Mouse (Mus musculus) testis, adult 2 months (tissue): Measurements from ENCODE around the gene Pkp4. TPM values are rescaled to one million over a fixed set of nuclear protein-coding genes. Genes with fewer than 3 reads are reported as not detected.
"Not testable (repeated sequence)": the region's sequence is repeated elsewhere in the genome, so short reads cannot be mapped to it uniquely, and the experiment has no call there.

Source experiments
- H3K27ac ChIP-seq: fragments of 200-500 bp; 2 replicates; pipeline ENCODE4 v1.5.1; 2012; ENCODE audit warnings: low read depth, low read length; ENCODE audit not compliant: control insufficient read depth, insufficient read depth
- H3K27me3 ChIP-seq: fragments of 200-500 bp; 2 replicates; pipeline ENCODE4 v1.6.1; 2012; ENCODE audit warnings: mild to moderate bottlenecking, low read length, moderate library complexity; ENCODE audit not compliant: control insufficient read depth, insufficient read depth
- H3K36me3 ChIP-seq: fragments of 200-500 bp; 2 replicates; pipeline ENCODE4 v1.6.1; 2012; ENCODE audit warnings: mild to moderate bottlenecking, low read length; ENCODE audit not compliant: control insufficient read depth, insufficient read depth
- H3K4me1 ChIP-seq: fragments of 200-500 bp; 2 replicates; pipeline ENCODE4 v1.6.1; 2012; ENCODE audit warnings: low read length; ENCODE audit not compliant: control insufficient read depth, insufficient read depth
- H3K4me3 ChIP-seq: fragments of 200-500 bp; 2 replicates; pipeline ENCODE4 v1.5.1; 2012; ENCODE audit warnings: low read depth, mild to moderate bottlenecking, low read length, moderate library complexity, mixed read lengths; ENCODE audit not compliant: control insufficient read depth
- CTCF ChIP-seq: fragments of 200-500 bp; IDR thresholded peaks from 2 replicates; pipeline ENCODE4 v1.5.1; 2012; ENCODE audit warnings: low read depth, mild to moderate bottlenecking, inconsistent platforms, low read length, moderate library complexity; ENCODE audit not compliant: control insufficient read depth, insufficient read depth, insufficient replicate concordance
- POLR2A ChIP-seq: fragments of 200-500 bp; IDR thresholded peaks from 2 replicates; pipeline ENCODE4 v1.6.1; 2012; ENCODE audit warnings: low read depth, mild to moderate bottlenecking, inconsistent platforms, low read length, moderate library complexity; ENCODE audit not compliant: control insufficient read depth
- polyA plus RNA-seq: library from polyadenylated mRNA; depleted of rRNA; stranded (reverse); fragments of >200 nt; gene quantifications from 2 replicates; pipeline ENCODE4 v1.2.3, GENCODE M21; 2012

The Pkp4 gene
- polyA plus RNA-seq, 1 experiment, result 9.4 TPM

DNA sequence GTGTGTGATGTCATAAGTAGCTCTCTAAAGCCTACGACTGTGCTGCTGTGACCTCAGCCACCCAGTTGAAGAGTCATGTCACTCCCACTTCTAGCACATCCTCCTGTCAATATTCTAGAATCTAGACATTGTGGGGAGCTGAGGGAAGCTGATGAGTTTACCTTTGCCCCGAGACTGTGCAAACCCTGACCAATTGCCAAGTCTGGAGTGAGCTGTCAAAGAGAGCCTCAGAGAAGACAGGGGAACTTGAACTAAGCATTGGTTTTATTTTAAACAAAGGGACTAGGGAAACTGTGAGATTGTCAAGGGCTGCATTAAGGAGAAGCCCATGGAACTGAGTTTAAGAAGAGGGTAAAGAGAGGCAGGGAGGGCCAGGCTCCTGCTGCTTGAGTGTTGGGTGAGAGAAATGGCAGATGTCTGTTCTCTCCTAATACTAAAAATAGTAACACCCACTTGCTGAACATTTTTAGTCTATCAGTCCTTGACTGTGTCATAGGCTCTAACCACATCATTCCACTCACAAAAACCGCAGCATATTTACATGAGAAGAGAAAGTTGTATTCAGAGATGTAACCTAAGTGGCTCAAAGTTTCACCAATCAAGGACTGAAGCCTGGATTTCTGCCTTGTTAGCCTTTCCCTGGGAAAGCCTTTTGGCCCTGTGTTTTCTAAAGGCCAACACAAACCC is 203.6 kb downstream of the Pkp4 start:
- no peaks in the 10 kb centered on the region for H3K4me1 ChIP-seq
- H3K27me3 ChIP-seq, result no peaks in the 10 kb centered on the region
- H3K27ac ChIP-seq, result no peak overlapping the region
- TF ChIP-seq CTCF, result no peak
- no peaks in the 10 kb centered on the region for H3K36me3 ChIP-seq
- no peak overlapping the region for H3K4me3 ChIP-seq

DNA sequence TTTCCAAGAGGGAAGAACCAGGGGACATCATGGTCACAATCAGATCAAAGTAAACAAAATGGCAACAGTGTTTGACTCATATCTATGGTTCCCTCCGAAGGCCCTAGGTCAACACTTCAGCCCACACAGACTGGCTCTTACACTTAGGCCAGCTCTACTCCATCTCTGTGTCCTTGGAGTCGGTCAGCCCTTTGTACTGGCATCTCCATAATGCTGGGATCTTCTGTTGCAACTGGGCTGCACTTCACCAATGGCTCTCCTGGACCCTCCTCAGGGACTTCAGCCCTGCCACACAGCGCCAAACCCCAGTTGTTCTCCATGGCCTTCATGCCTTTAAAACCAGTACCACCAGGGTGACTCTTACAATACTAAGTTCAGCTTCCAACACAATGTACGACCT is 206.5 kb downstream of the Pkp4 start:
- TF ChIP-seq CTCF (no peak), POLR2A (no peak)
- Histone ChIP-seq H3K4me3 (no peak overlapping the region), H3K4me1 (no peaks in the 10 kb centered on the region), H3K36me3 (no peaks in the 10 kb centered on the region), H3K27ac (no peak overlapping the region), H3K27me3 (no peaks in the 10 kb centered on the region)

DNA sequence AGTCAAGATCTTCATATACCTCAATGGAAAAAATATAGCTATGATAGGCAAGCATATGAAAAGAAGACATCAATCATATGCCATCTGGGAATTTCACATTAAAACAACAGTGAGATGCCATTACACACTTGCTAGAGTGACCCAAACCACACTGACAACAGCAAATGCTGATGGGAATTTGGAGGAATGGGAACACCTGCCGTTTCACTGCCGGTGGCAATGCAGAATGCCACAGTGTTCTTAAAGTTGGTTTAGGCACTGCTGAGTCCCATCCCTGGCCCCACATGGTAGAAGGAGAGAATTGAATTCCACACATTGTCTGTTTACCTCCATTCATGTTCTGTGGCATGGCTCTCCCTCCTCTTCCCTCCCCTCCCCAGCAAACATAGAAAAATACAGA is 212.5 kb downstream of the Pkp4 start:
- H3K27ac ChIP-seq, result no peak overlapping the region
- no peaks in the 10 kb centered on the region for H3K4me1 ChIP-seq
- TF ChIP-seq POLR2A (no peak), CTCF (no peak)
- H3K36me3 ChIP-seq, result no peaks in the 10 kb centered on the region
- no peak overlapping the region for H3K4me3 ChIP-seq
- no peaks in the 10 kb centered on the region for H3K27me3 ChIP-seq

DNA sequence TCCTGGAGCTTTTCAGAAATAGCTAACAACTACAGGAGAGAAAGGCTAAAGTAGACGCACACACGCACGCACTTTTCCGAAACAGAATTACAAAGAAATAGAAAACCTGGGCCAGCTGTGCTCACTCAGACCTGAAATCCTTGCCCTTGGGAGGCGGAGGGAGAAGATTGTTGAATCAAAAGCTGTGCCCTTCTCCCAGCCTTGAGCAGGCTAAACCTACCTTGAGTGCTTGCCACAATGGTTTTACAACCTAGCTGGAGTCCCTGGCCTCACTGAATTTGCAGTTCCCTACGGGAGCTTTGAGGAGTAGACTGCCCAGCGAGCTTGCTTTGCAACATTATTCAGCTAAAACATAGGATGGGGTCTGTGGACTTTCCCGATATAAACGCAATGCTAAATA is 217.4 kb downstream of the Pkp4 start:
- TF ChIP-seq CTCF, result no peak
- no peak for TF ChIP-seq POLR2A
- H3K27ac ChIP-seq, result no peak overlapping the region
- H3K27me3 ChIP-seq, result no peaks in the 10 kb centered on the region
- H3K36me3 ChIP-seq, result no peaks in the 10 kb centered on the region
- no peaks in the 10 kb centered on the region for H3K4me1 ChIP-seq
- no peak overlapping the region for H3K4me3 ChIP-seq

DNA sequence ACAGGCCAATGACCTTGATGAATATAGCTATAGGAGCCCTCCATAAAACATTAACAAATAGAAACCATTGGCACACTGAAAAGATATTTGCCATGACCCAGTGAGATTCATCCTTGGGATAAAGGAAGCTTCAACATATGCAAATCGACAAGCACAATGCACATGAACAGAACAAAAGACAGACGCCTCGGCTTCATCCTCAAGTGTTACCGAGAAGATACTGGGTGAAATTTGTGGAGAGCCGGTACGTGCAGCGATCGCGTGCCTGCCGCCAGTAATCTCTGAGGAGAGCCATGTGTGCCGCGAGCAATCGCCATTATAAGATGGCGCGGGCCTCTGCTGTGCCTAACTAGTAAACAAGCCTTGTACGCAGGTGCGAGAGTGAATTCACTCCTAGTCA is 218.2 kb downstream of the Pkp4 start:
- H3K4me1 ChIP-seq, H3K27me3 ChIP-seq, H3K27ac ChIP-seq, H3K36me3 ChIP-seq: not testable (repeated sequence)
- peak overlapping the region; percentile 29; the same call in 1 of the 2 replicates for H3K4me3 ChIP-seq

DNA sequence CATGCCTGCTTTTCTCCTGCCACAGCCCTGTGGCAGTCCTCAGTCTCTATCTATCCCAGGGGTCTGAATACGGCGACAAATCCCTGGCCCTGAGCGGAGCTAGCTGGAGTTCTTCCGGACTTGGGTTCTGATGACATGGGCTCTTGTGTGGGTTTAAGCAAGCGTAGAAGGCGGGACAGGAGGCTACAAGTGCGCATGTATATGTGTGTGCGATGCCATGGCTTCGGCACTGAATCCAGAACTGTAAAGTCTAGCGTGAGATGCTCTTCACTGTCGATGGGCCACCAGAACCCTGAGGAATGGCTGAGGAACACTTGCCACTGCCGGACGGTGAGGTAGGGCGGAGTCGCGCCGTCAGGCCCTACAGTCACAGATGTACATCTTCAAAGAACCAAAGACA is 222.6 kb downstream of the Pkp4 start:
- Histone ChIP-seq H3K27me3 (no peaks in the 10 kb centered on the region), H3K36me3 (no peaks in the 10 kb centered on the region), H3K27ac (no peak overlapping the region), H3K4me1 (peaks cover 4% of the 10 kb centered on the region; the same call in 1 of the 2 replicates), H3K4me3 (peak overlapping the region; percentile 56)
- TF ChIP-seq POLR2A (no peak), CTCF (no peak)

DNA sequence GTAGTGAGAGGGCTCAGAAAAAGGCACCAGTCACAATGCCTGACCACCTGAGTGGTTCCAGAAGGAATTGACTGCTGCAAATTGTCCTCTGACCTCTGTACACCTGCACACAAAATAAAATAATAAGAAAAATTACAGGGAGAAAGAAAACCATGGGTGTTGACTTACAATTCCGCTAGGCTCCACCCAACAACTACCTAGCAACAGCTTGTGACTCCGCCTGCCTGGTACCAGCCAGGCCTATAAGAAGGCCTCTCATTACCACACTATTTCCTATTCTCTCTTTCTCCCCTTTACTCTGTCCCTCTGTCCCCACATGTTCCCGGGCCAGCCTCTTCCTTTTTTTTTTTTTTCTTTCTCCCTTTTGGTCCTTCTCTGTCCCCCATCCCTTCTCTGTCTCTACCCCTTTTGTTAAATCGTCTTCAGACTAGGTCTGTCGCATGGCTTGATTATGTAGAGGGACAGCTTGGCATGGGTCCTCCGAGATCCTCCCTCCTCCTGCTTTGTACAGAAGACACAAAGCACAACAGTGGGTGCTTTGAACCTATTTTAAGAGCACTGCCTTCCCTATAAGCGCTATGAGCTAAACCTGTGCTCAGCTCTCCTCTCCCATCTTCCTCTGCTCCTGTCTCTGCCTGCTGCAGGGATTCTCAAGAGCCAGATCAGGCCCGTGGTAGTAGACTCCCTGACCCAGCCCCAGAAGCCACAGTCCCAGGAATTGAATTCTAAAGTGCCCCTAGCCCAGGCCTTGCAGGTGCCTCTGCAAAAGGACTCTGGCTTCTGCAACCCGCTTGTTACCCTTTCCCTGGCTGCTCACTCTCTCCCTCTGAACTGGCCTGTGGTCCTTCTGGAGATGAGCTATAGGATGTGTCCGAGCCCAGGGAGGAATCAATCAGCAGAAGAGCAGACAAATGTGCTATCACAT is 223.5 kb downstream of the Pkp4 start:
- Histone ChIP-seq H3K27me3 (no peaks in the 10 kb centered on the region), H3K27ac (no peak overlapping the region), H3K4me3 (no peak overlapping the region), H3K36me3 (no peaks in the 10 kb centered on the region), H3K4me1 (peaks cover 4% of the 10 kb centered on the region; the same call in 1 of the 2 replicates)
- TF ChIP-seq POLR2A, result no peak
- TF ChIP-seq CTCF, result no peak
